Mouse (Mus musculus) gastrocnemius, postnatal 25 days (tissue): ENCODE measurements around the gene Cmip. TPM values are rescaled to one million over a fixed set of nuclear protein-coding genes. Genes with fewer than 3 reads are reported as not detected.

Experiments used
- DNase-seq: peaks from one replicate; pipeline ENCODE4 v3.0.0; 2022
- total RNA-seq, 2 experiments: library from RNA; stranded (reverse); gene quantifications; 1 replicate in 1 of 2; 2 replicates in 1 of 2; pipeline ENCODE4 v1.2.3; 2021

Cmip gene
- total RNA-seq, 2 experiments from 2014 or later, result 10.0 to 12.9 TPM

GRCm38 (mm10) chr8:117349541-117349940 is 92.7 kb downstream of the Cmip start:
- DNase-seq, result no peak

- no peak for DNase-seq
Observed at GRCm38 (mm10) chr8:117352098-117352497, 95.2 kb downstream of the Cmip start.

- no peak for DNase-seq
Observed at GRCm38 (mm10) chr8:117355111-117355831, 98.4 kb downstream of the Cmip start.

GRCm38 (mm10) chr8:117356109-117356672 is 99.3 kb downstream of the Cmip start:
- no peak for DNase-seq

- no peak for DNase-seq
Observed at GRCm38 (mm10) chr8:117357491-117358467, 100.9 kb downstream of the Cmip start.

GRCm38 (mm10) chr8:117360172-117360930 is 103.5 kb downstream of the Cmip start:
- no peak for DNase-seq

- no peak for DNase-seq
Observed at GRCm38 (mm10) chr8:117361595-117362437, 105.0 kb downstream of the Cmip start.

- no peak for DNase-seq
Observed at GRCm38 (mm10) chr8:117362438-117362726, 105.5 kb downstream of the Cmip start.

GRCm38 (mm10) chr8:117363291-117363690 is 106.4 kb downstream of the Cmip start:
- peak; percentile 63 for DNase-seq

GRCm38 (mm10) chr8:117364374-117365160 is 107.7 kb downstream of the Cmip start:
- no peak for DNase-seq

GRCm38 (mm10) chr8:117366475-117366874 is 109.6 kb downstream of the Cmip start:
- no peak for DNase-seq

- DNase-seq, result no peak
Observed at GRCm38 (mm10) chr8:117367441-117367840, 110.6 kb downstream of the Cmip start.

GRCm38 (mm10) chr8:117368781-117369180 is 111.9 kb downstream of the Cmip start:
- DNase-seq, result peak; percentile 32

GRCm38 (mm10) chr8:117370009-117370408 is 113.1 kb downstream of the Cmip start:
- no peak for DNase-seq

GRCm38 (mm10) chr8:117371189-117371588 is 114.3 kb downstream of the Cmip start:
- DNase-seq, result no peak

GRCm38 (mm10) chr8:117372070-117372469 is 115.2 kb downstream of the Cmip start:
- no peak for DNase-seq

- no peak for DNase-seq
Observed at GRCm38 (mm10) chr8:117373001-117373428, 116.2 kb downstream of the Cmip start.

GRCm38 (mm10) chr8:117374087-117374486 is 117.2 kb downstream of the Cmip start:
- no peak for DNase-seq

- no peak for DNase-seq
Observed at GRCm38 (mm10) chr8:117376997-117377396, 120.1 kb downstream of the Cmip start.

GRCm38 (mm10) chr8:117378625-117379024 is 121.8 kb downstream of the Cmip start:
- no peak for DNase-seq
